Mouse (Mus musculus) G1E (cell line): ENCODE results near the gene Asic2.

Experiments used
- CTCF ChIP-seq: IDR thresholded peaks from 2 replicates; pipeline ENCODE4 v1.5.1; 2012; ENCODE audit warnings: low read depth, low read length, inconsistent platforms, mixed read lengths
- GATA1 ChIP-seq: IDR thresholded peaks from 2 replicates; pipeline ENCODE4 v1.6.1; 2012; ENCODE audit warnings: borderline replicate concordance, low read length, inconsistent platforms, mixed read lengths
- TAL1 ChIP-seq: conservative IDR thresholded peaks from 2 replicates; pipeline ENCODE4 v1.6.1; 2012; ENCODE audit warnings: low read depth, low read length, inconsistent platforms, mixed read lengths

DNA sequence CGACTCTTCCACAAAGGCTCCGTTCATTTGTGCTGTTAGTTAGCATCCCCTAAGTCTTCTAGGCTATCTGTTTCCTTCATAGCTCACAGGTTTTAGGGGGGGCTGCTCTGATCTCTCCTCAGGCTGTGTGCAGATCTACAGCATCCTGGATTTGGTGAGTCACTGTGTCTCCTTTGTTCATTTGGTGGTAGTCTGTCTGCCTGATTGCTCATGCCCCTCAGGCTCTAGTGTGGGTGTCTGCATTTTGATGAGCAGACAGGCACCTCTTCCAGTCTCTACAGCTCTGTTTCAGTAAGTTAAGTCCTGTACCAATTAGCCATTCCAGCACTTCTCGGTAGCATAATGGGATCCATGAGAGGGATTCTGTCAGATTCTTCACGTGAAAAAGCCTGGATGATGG lies 129.8 kb downstream of the Asic2 start:
- TF ChIP-seq CTCF (no peak), GATA1 (no peak), TAL1 (no peak)
